Mouse (Mus musculus) liver, embryonic 14.5 days (tissue): ENCODE data around the gene Cacng7. TPM values are rescaled to one million over a fixed set of nuclear protein-coding genes. Genes with fewer than 3 reads are reported as not detected.

ENCODE experiments used
- ATAC-seq: fragments of 200-750 bp; cut with Nextera tagmentation; 2 replicates; pipeline ENCODE4 v1.8.0; 2017; ENCODE audit warnings: moderate number of reproducible peaks, mild to moderate bottlenecking, moderate library complexity; ENCODE audit not compliant: insufficient read depth
- DNase-seq, 3 experiments: peaks; one replicate each; pipeline ENCODE4 v3.0.0-alpha.2; 2012 to 2013; ENCODE audit warnings: low read depth in 3 of 3, low spot score in 3 of 3
- H3K27ac ChIP-seq: fragments of 300-500 bp; sonication (generic); 2 replicates; pipeline ENCODE4 v1.5.1; 2014; ENCODE audit warnings: moderate library complexity, mild to moderate bottlenecking, control low read depth, inconsistent platforms
- H3K27me3 ChIP-seq: fragments of 300-500 bp; sonication (generic); 2 replicates; pipeline ENCODE4 v1.6.1; 2014; ENCODE audit warnings: mild to moderate bottlenecking, low read length, moderate library complexity; ENCODE audit not compliant: control insufficient read depth, insufficient read depth
- H3K36me3 ChIP-seq: fragments of 300-500 bp; sonication (generic); replicated peaks from 2 replicates; pipeline ENCODE4 v1.6.1; 2014; ENCODE audit warnings: low read depth; ENCODE audit not compliant: control insufficient read depth, insufficient read depth
- H3K4me1 ChIP-seq, 2 experiments: fragments of 200-500 bp in 1 of 2; fragments of 300-500 bp in 1 of 2; sonication (generic) in 1 of 2; replicated peaks; 2 replicates each; pipeline ENCODE4 v1.6.1; 2012 to 2014; ENCODE audit warnings: antibody characterized with exemption in 1 of 2, inconsistent platforms in 1 of 2, low read length in 1 of 2; ENCODE audit not compliant: control insufficient read depth in 2 of 2, insufficient read depth in 2 of 2
- H3K4me2 ChIP-seq: fragments of 300-500 bp; sonication (generic); 2 replicates; pipeline ENCODE4 v1.6.1; 2014; ENCODE audit warnings: low read depth, mild to moderate bottlenecking, control low read depth, moderate library complexity
- H3K4me3 ChIP-seq, 2 experiments: fragments of 200-500 bp in 1 of 2; fragments of 300-500 bp in 1 of 2; sonication (generic) in 1 of 2; 2 replicates each; pipeline ENCODE4 v1.5.1; 2012 to 2014; ENCODE audit warnings: low read depth in 2 of 2, low read length in 2 of 2, mild to moderate bottlenecking in 2 of 2, control low read depth in 1 of 2, inconsistent platforms in 1 of 2, moderate library complexity in 1 of 2; ENCODE audit not compliant: insufficient read depth in 1 of 2
- H3K9ac ChIP-seq: fragments of 300-500 bp; sonication (generic); replicated peaks from 2 replicates; pipeline ENCODE4 v1.6.1; 2014; ENCODE audit warnings: mild to moderate bottlenecking, control low read depth, moderate library complexity
- H3K9me3 ChIP-seq: fragments of 300-500 bp; sonication (generic); 2 replicates; pipeline ENCODE4 v1.6.1; 2016; ENCODE audit warnings: low read length, mixed read lengths; ENCODE audit not compliant: control insufficient read depth
- CTCF ChIP-seq: IDR thresholded peaks from 2 replicates; pipeline ENCODE4 v1.5.1; 2016; ENCODE audit warnings: antibody characterized with exemption, low read depth, control low read depth
- EP300 ChIP-seq: IDR thresholded peaks from 2 replicates; pipeline ENCODE4 v1.6.1; 2016; ENCODE audit warnings: antibody characterized with exemption, low read depth
- WGBS: fragments of 180-500 bp; shearing (Covaris S2); extraction: QIAGEN DNeasy Blood & Tissue Kit; methylation state at CpG from one replicate; pipeline ENCODE4 v1.1.7; 2014; ENCODE audit not compliant: insufficient replicate concordance; 5-methylcytosine and 5-hydroxymethylcytosine counted together
- polyA plus RNA-seq, 2 experiments: library from polyadenylated mRNA; depleted of rRNA in 1 of 2; stranded (reverse) in 1 of 2; unstranded in 1 of 2; fragments of >200 nt; fragmentation: Nextera tagmentation in 1 of 2; extraction: Ambion mirVana in 1 of 2; gene quantifications; 2 replicates each; pipeline versions ENCODE4 v1.2.1 to v1.2.3; 2012 to 2014

The Cacng7 gene
- polyA plus RNA-seq, 2 experiments, result 0.49 TPM; not detected in 1

- Histone ChIP-seq H3K36me3 (no peaks in the 10 kb centered on the region), H3K27ac (no peak overlapping the region), H3K4me1 (no peaks in the 10 kb centered on the region), H3K4me2 (no peak overlapping the region), H3K9me3 (no peaks in the 10 kb centered on the region), H3K27me3 (no peaks in the 10 kb centered on the region), H3K4me3 (no peak overlapping the region), H3K9ac (no peak overlapping the region)
- ATAC-seq, result no peak
- 34% methylated on average over 3 of the region's 3 CpGs for WGBS
- DNase-seq, result no peak
- no peak for TF ChIP-seq EP300
- TF ChIP-seq CTCF, result no peak
Measured at GRCm38 (mm10) chr7:3320856-3321255, 11.9 kb upstream of the Cacng7 start.

GRCm38 (mm10) chr7:3323826-3324225, 8.9 kb upstream of the Cacng7 start:
- Histone ChIP-seq H3K9ac (no peak overlapping the region), H3K4me3 (no peak overlapping the region), H3K9me3 (no peaks in the 10 kb centered on the region), H3K27ac (no peak overlapping the region), H3K4me1 (no peaks in the 10 kb centered on the region), H3K36me3 (no peaks in the 10 kb centered on the region), H3K4me2 (no peak overlapping the region), H3K27me3 (no peaks in the 10 kb centered on the region)
- DNase-seq, result no peak
- ATAC-seq, result no peak
- 50% methylated on average over 1 of the region's 1 CpGs for WGBS
- no peak for TF ChIP-seq EP300
- TF ChIP-seq CTCF, result no peak

GRCm38 (mm10) chr7:3327961-3328360, 4.8 kb upstream of the Cacng7 start:
- H3K27ac ChIP-seq, result no peak overlapping the region
- H3K4me1 ChIP-seq, result no peaks in the 10 kb centered on the region
- TF ChIP-seq CTCF (no peak), EP300 (no peak)
- H3K36me3 ChIP-seq, result no peaks in the 10 kb centered on the region
- H3K9ac ChIP-seq, result no peak overlapping the region
- DNase-seq (no peak), ATAC-seq (no peak)
- H3K27me3 ChIP-seq, result peaks cover 27% of the 10 kb centered on the region
- no peaks in the 10 kb centered on the region for H3K9me3 ChIP-seq
- no peak overlapping the region for H3K4me2 ChIP-seq
- WGBS, result 39% methylated on average over 4 of the region's 4 CpGs
- no peak overlapping the region for H3K4me3 ChIP-seq

- Histone ChIP-seq H3K4me1 (no peaks in the 10 kb centered on the region), H3K36me3 (no peaks in the 10 kb centered on the region), H3K9ac (no peak overlapping the region), H3K4me2 (no peak overlapping the region), H3K4me3 (no peak overlapping the region), H3K27ac (no peak overlapping the region), H3K9me3 (no peaks in the 10 kb centered on the region), H3K27me3 (peaks cover 35% of the 10 kb centered on the region)
- WGBS, result 15% methylated on average over 31 of the region's 31 CpGs
- peak in 1 of 3 experiments; percentile 11 for DNase-seq
- TF ChIP-seq EP300, result no peak
- TF ChIP-seq CTCF, result peak; percentile 93
- no peak for ATAC-seq
Measured at GRCm38 (mm10) chr7:3329776-3330546, 2.8 kb upstream of the Cacng7 start.

GRCm38 (mm10) chr7:3331171-3331570, 1.6 kb upstream of the Cacng7 start:
- ATAC-seq (no peak), DNase-seq (no peak)
- Histone ChIP-seq H3K36me3 (no peaks in the 10 kb centered on the region), H3K27ac (no peak overlapping the region), H3K4me3 (no peak overlapping the region), H3K4me2 (no peak overlapping the region), H3K4me1 (no peaks in the 10 kb centered on the region), H3K9me3 (no peaks in the 10 kb centered on the region), H3K27me3 (peaks cover 35% of the 10 kb centered on the region), H3K9ac (no peak overlapping the region)
- TF ChIP-seq CTCF, result no peak
- no peak for TF ChIP-seq EP300
- WGBS, result 29% methylated on average over 6 of the region's 6 CpGs
